9 mouse cellular contexts compared by ENCODE assay signal in genomic region chr8:84989311-84989731, GRCm38 (mm10). TPM values are rescaled to one million over a fixed set of nuclear protein-coding genes. Genes with fewer than 3 reads are reported as not detected.
A peak's percentile ranks its signal among the peaks of the same experiment; 100 is the strongest.
DNase-seq lines count a peak whose midpoint lies in the region; ATAC-seq and TF ChIP-seq lines count a peak whose summit lies in the region.
"Had no signal": no experiment of that assay in that cellular context is flagged by ENCODE, and none has a peak within 500 bp of the region (broad histone marks: within the 10 kb centered on the region; RNA-seq: fewer than 3 reads in every experiment).

No protein-coding gene starts in this region.

- peak; percentile 80 for DNase-seq in gastrocnemius, adult 18-20 months (ENCODE audit: low spot score)
- DNase-seq in gastrocnemius, postnatal 4 days (ENCODE audit: low spot score in 2 of 2): no peak
- peak; percentile 63 for DNase-seq in adrenal gland, postnatal 14 days
- peak; percentile 83 for DNase-seq in gastrocnemius, adult 2 months
- DNase-seq in T-cell, adult 2 months (ENCODE audit: low spot score): no peak

- peaks cover 35% of the 10 kb centered on the region for H3K4me1 ChIP-seq in intestine, embryonic 15.5 days (replicated peaks)
- H3K4me1 ChIP-seq in liver, embryonic 15.5 days (replicated peaks): peaks cover 67% of the 10 kb centered on the region
- peaks cover 46% of the 10 kb centered on the region for H3K4me1 ChIP-seq in neural tube, embryonic 15.5 days

- peak overlapping the region; percentile 90 for H3K27ac ChIP-seq in gastrocnemius, adult 2 months
- H3K27ac ChIP-seq in intestine, embryonic 15.5 days: peak overlapping the region; percentile 70
- H3K27ac ChIP-seq in liver, embryonic 15.5 days (replicated peaks): peak overlapping the region; percentile 89
- H3K27ac ChIP-seq in neural tube, embryonic 15.5 days (replicated peaks): 0 out of 2 replicates have a peak overlapping the region, but pooled peaks have one; percentile 6

- peak overlapping the region; percentile 33; the same call in 1 of the 2 replicates for H3K9ac ChIP-seq in intestine, embryonic 15.5 days
- peak overlapping the region; percentile 74 for H3K9ac ChIP-seq in liver, embryonic 15.5 days
- no peak overlapping the region for H3K9ac ChIP-seq in neural tube, embryonic 15.5 days (replicated peaks)

- H3K4me3 ChIP-seq in gastrocnemius, adult 2 months: peak overlapping the region; percentile 83
- H3K4me3 ChIP-seq in intestine, embryonic 15.5 days (replicated peaks): peak overlapping the region; percentile 54; the same call in 1 of the 2 replicates
- peak overlapping the region; percentile 70 for H3K4me3 ChIP-seq in liver, embryonic 15.5 days (replicated peaks)
- peak overlapping the region; percentile 72; the same call in 1 of the 2 replicates for H3K4me3 ChIP-seq in neural tube, embryonic 15.5 days (replicated peaks)

- H3K4me2 ChIP-seq in intestine, embryonic 15.5 days (replicated peaks): peak overlapping the region; percentile 83
- H3K4me2 ChIP-seq in liver, embryonic 15.5 days: peak overlapping the region; percentile 98
- peak overlapping the region; percentile 93 for H3K4me2 ChIP-seq in neural tube, embryonic 15.5 days

- no peak for TF ChIP-seq CTCF in gastrocnemius, adult 2 months (IDR thresholded peaks at IDR 0.05)

- no peaks in the 10 kb centered on the region for H3K27me3 ChIP-seq in intestine, embryonic 15.5 days (replicated peaks)
- H3K27me3 ChIP-seq in liver, embryonic 15.5 days: no peaks in the 10 kb centered on the region
- peaks cover 17% of the 10 kb centered on the region; the same call in 1 of the 2 replicates for H3K27me3 ChIP-seq in neural tube, embryonic 15.5 days (replicated peaks)

- no peaks in the 10 kb centered on the region for H3K9me3 ChIP-seq in intestine, embryonic 15.5 days
- H3K9me3 ChIP-seq in liver, embryonic 15.5 days (replicated peaks): no peaks in the 10 kb centered on the region
- no peaks in the 10 kb centered on the region for H3K9me3 ChIP-seq in neural tube, embryonic 15.5 days (replicated peaks)

- ATAC-seq in intestine, embryonic 15.5 days: no peak
- ATAC-seq in liver, embryonic 15.5 days (ENCODE audit: insufficient read depth): no peak
- ATAC-seq in neural tube, embryonic 15.5 days (ENCODE audit: low FRiP score): no peak

- H3K36me3 ChIP-seq in intestine, embryonic 15.5 days: no peaks in the 10 kb centered on the region
- no peaks in the 10 kb centered on the region for H3K36me3 ChIP-seq in liver, embryonic 15.5 days (replicated peaks)
- H3K36me3 ChIP-seq in neural tube, embryonic 15.5 days: no peaks in the 10 kb centered on the region

- WGBS in intestine, embryonic 15.5 days: 11% methylated on average over 15 of the region's 15 CpGs
- 4% methylated on average over 15 of the region's 15 CpGs for WGBS in liver, embryonic 15.5 days (ENCODE audit: insufficient replicate concordance)
- 8% methylated on average over 15 of the region's 15 CpGs for WGBS in neural tube, embryonic 15.5 days

- intact Hi-C loops in gastrocnemius, adult 2 months (cut with DNase I): no loop called here

RNA-seq across cellular contexts. Expression of gene Hook2, which starts 1.1 kb away (rescaled TPM):
- total RNA-seq in gastrocnemius, adult 18-20 months (2021): 1 to 10 TPM; 2.1 to 2.7 TPM
- total RNA-seq in gastrocnemius, postnatal 4 days (2021): 1 to 10 TPM; 3.5 to 4.5 TPM
- 5.8 and 6.9 TPM in 2 replicates for total RNA-seq in adrenal gland, postnatal 14 days (2021)
- total RNA-seq in gastrocnemius, adult 2 months (2021): 1 to 10 TPM; 1.4 to 2.0 TPM
- polyA plus RNA-seq in intestine, embryonic 15.5 days (2015; fragmentation: Nextera tagmentation; extraction: Ambion mirVana): 68.7 and 75.8 TPM in 2 replicates
- 6.5 and 8.6 TPM in 2 replicates for polyA plus RNA-seq in liver, embryonic 15.5 days (2015; fragmentation: Nextera tagmentation; extraction: Ambion mirVana)
- polyA plus RNA-seq in neural tube, embryonic 15.5 days (2015; fragmentation: Nextera tagmentation; extraction: Ambion mirVana): 33.9 and 37.2 TPM in 2 replicates

RNA-seq across cellular contexts. Expression of gene Junb, which starts 10.8 kb away (rescaled TPM):
- 10 to 100 TPM in 1 of 2 experiments, 1 to 10 TPM in 1; 9.4 to 12.5 TPM for total RNA-seq in gastrocnemius, adult 18-20 months (2021)
- 10 to 100 TPM in 1 of 2 experiments, 1 to 10 TPM in 1; 10.0 to 10.1 TPM for total RNA-seq in gastrocnemius, postnatal 4 days (2021)
- total RNA-seq in adrenal gland, postnatal 14 days (2021): 58.3 and 211 TPM in 2 replicates
- 10 to 100 TPM in 1 of 2 experiments, 1 to 10 TPM in 1; 5.7 to 10.1 TPM for total RNA-seq in gastrocnemius, adult 2 months (2021)
- 28.4 and 30.7 TPM in 2 replicates for polyA plus RNA-seq in intestine, embryonic 15.5 days (2015; fragmentation: Nextera tagmentation; extraction: Ambion mirVana)
- 18.2 and 22.1 TPM in 2 replicates for polyA plus RNA-seq in liver, embryonic 15.5 days (2015; fragmentation: Nextera tagmentation; extraction: Ambion mirVana)
- 9.4 and 15.1 TPM in 2 replicates for polyA plus RNA-seq in neural tube, embryonic 15.5 days (2015; fragmentation: Nextera tagmentation; extraction: Ambion mirVana)

RNA-seq across cellular contexts. Expression of gene Rnaseh2a, which starts 19.8 kb away (rescaled TPM):
- 10 to 100 TPM; 21.1 to 21.7 TPM for total RNA-seq in gastrocnemius, adult 18-20 months (2021)
- 10 to 100 TPM; 38.7 to 45.2 TPM for total RNA-seq in gastrocnemius, postnatal 4 days (2021)
- 88.3 and 96.4 TPM in 2 replicates for total RNA-seq in adrenal gland, postnatal 14 days (2021)
- 10 to 100 TPM; 22.1 to 25.9 TPM for total RNA-seq in gastrocnemius, adult 2 months (2021)
- 116 and 117 TPM in 2 replicates for polyA plus RNA-seq in intestine, embryonic 15.5 days (2015; fragmentation: Nextera tagmentation; extraction: Ambion mirVana)
- polyA plus RNA-seq in liver, embryonic 15.5 days (2015; fragmentation: Nextera tagmentation; extraction: Ambion mirVana): 101 TPM in 2 replicates
- 55.0 and 81.5 TPM in 2 replicates for polyA plus RNA-seq in neural tube, embryonic 15.5 days (2015; fragmentation: Nextera tagmentation; extraction: Ambion mirVana)

RNA-seq across cellular contexts. Expression of gene Prdx2, which starts 19.9 kb away (rescaled TPM):
- 100 to 1,000 TPM; 193 to 200 TPM for total RNA-seq in gastrocnemius, adult 18-20 months (2021)
- total RNA-seq in gastrocnemius, postnatal 4 days (2021): 100 to 1,000 TPM; 317 to 327 TPM
- 532 and 572 TPM in 2 replicates for total RNA-seq in adrenal gland, postnatal 14 days (2021)
- total RNA-seq in gastrocnemius, adult 2 months (2021): 100 to 1,000 TPM; 151 to 245 TPM
- 581 and 615 TPM in 2 replicates for polyA plus RNA-seq in intestine, embryonic 15.5 days (2015; fragmentation: Nextera tagmentation; extraction: Ambion mirVana)
- polyA plus RNA-seq in liver, embryonic 15.5 days (2015; fragmentation: Nextera tagmentation; extraction: Ambion mirVana): 1,960 and 2,082 TPM in 2 replicates
- polyA plus RNA-seq in neural tube, embryonic 15.5 days (2015; fragmentation: Nextera tagmentation; extraction: Ambion mirVana): 930 and 1,070 TPM in 2 replicates

RNA-seq across cellular contexts. Expression of gene Gm49661, which starts 20.1 kb away (rescaled TPM):
- total RNA-seq in gastrocnemius, adult 18-20 months (2021): not detected
- total RNA-seq in gastrocnemius, postnatal 4 days (2021): 1 to 10 TPM in 1 of 2 experiments, not detected in 1; 2.0 TPM
- 2.1 TPM in 1 of 2 replicates, not detected in the other for total RNA-seq in adrenal gland, postnatal 14 days (2021)
- total RNA-seq in gastrocnemius, adult 2 months (2021): not detected
- not detected in 2 replicates for polyA plus RNA-seq in intestine, embryonic 15.5 days (2015; fragmentation: Nextera tagmentation; extraction: Ambion mirVana)
- polyA plus RNA-seq in liver, embryonic 15.5 days (2015; fragmentation: Nextera tagmentation; extraction: Ambion mirVana): not detected in 2 replicates
- not detected in 2 replicates for polyA plus RNA-seq in neural tube, embryonic 15.5 days (2015; fragmentation: Nextera tagmentation; extraction: Ambion mirVana)
- total RNA-seq: hematopoietic stem cell, adult 5-6 weeks had no signal

Comparison
In these comparisons a context has a peak if more than half of its experiments do, and no peak if none do; other contexts are left out.
1. DNase-seq: peak in gastrocnemius, adult 18-20 months (single experiment), adrenal gland, postnatal 14 days (single experiment) and gastrocnemius, adult 2 months (single experiment); none in gastrocnemius, postnatal 4 days (0 of 2) and T-cell, adult 2 months (single experiment).
2. H3K27ac ChIP-seq: peak in every context shown above with its lines; median percentile 90 in gastrocnemius, adult 2 months; 89 in liver, embryonic 15.5 days; 70 in intestine, embryonic 15.5 days; 6 in neural tube, embryonic 15.5 days.
3. Peak in every context shown above with its lines, with median percentiles within 50 percentile points of each other: H3K4me3 ChIP-seq and H3K4me2 ChIP-seq.